Mouse (Mus musculus) intestine, embryonic 14.5 days (tissue): Measurements from ENCODE around the gene D6Wsu163e. TPM values are rescaled to one million over a fixed set of nuclear protein-coding genes. Genes with fewer than 3 reads are reported as not detected.

Experiments used
- ATAC-seq: fragments of 200-750 bp; cut with Nextera tagmentation; replicated peaks from 2 replicates; pipeline ENCODE4 v1.8.0; 2017; ENCODE audit warnings: low read depth, moderate number of reproducible peaks, moderate TSS enrichment, moderate library complexity; ENCODE audit not compliant: low FRiP score, low TSS enrichment
- DNase-seq: peaks from one replicate; pipeline ENCODE4 v3.0.0-alpha.2; 2018; ENCODE audit warnings: low spot score
- H3K27ac ChIP-seq: fragments of 300-500 bp; sonication (generic); 2 replicates; pipeline ENCODE4 v1.5.1; 2014; ENCODE audit warnings: low read depth, mild to moderate bottlenecking, control low read depth
- H3K27me3 ChIP-seq: fragments of 300-500 bp; sonication (generic); replicated peaks from 2 replicates; pipeline ENCODE4 v1.6.1; 2014; ENCODE audit warnings: low read length, control low read depth; ENCODE audit not compliant: control insufficient read depth, insufficient read depth
- H3K36me3 ChIP-seq: fragments of 300-500 bp; sonication (generic); 2 replicates; pipeline ENCODE4 v1.6.1; 2014; ENCODE audit warnings: low read length, control low read depth; ENCODE audit not compliant: control insufficient read depth, insufficient read depth
- H3K4me1 ChIP-seq: fragments of 300-500 bp; sonication (generic); replicated peaks from 2 replicates; pipeline ENCODE4 v1.6.1; 2014; ENCODE audit warnings: low read length, control low read depth, mixed read lengths; ENCODE audit not compliant: control insufficient read depth, insufficient read depth
- H3K4me2 ChIP-seq: fragments of 300-500 bp; sonication (generic); 2 replicates; pipeline ENCODE4 v1.6.1; 2014; ENCODE audit warnings: low read length
- H3K4me3 ChIP-seq: fragments of 300-500 bp; sonication (generic); 2 replicates; pipeline ENCODE4 v1.5.1; 2014; ENCODE audit warnings: low read depth, low read length, control low read depth, mixed read lengths
- H3K9ac ChIP-seq: fragments of 300-500 bp; sonication (generic); 2 replicates; pipeline ENCODE4 v1.6.1; 2014; ENCODE audit warnings: mild to moderate bottlenecking, low read length
- H3K9me3 ChIP-seq: fragments of 300-500 bp; sonication (generic); 2 replicates; pipeline ENCODE4 v1.6.1; 2016; ENCODE audit warnings: low read length, control low read depth; ENCODE audit not compliant: control insufficient read depth
- WGBS: fragments of 180-500 bp; shearing (Covaris S2); extraction: QIAGEN DNeasy Blood & Tissue Kit; methylation state at CpG from one replicate; pipeline ENCODE4 v1.1.7; 2014; 5-methylcytosine and 5-hydroxymethylcytosine counted together
- polyA plus RNA-seq: library from polyadenylated mRNA; unstranded; fragments of >200 nt; fragmentation: Nextera tagmentation; extraction: Ambion mirVana; gene quantifications from 2 replicates; pipeline ENCODE4 v1.2.1, GENCODE M21; 2014

The D6Wsu163e gene
- polyA plus RNA-seq, 1 experiment from 2014 or later, result 15.1 TPM

GRCm38 (mm10) chr6:126981539-126982234 is 41.9 kb downstream of the D6Wsu163e start:
- Histone ChIP-seq H3K27ac (no peak overlapping the region), H3K4me1 (no peaks in the 10 kb centered on the region), H3K9me3 (no peaks in the 10 kb centered on the region), H3K9ac (no peak overlapping the region), H3K27me3 (no peaks in the 10 kb centered on the region), H3K4me3 (no peak overlapping the region), H3K4me2 (no peak overlapping the region), H3K36me3 (peaks cover 8% of the 10 kb centered on the region; the same call in 1 of the 2 replicates)
- no peak for DNase-seq
- 54% methylated on average over 5 of the region's 5 CpGs for WGBS
- ATAC-seq, result no peak

- Histone ChIP-seq H3K4me3 (no peak overlapping the region), H3K9ac (no peak overlapping the region), H3K27ac (no peak overlapping the region), H3K9me3 (no peaks in the 10 kb centered on the region), H3K4me2 (no peak overlapping the region), H3K27me3 (no peaks in the 10 kb centered on the region), H3K4me1 (no peaks in the 10 kb centered on the region), H3K36me3 (no peaks in the 10 kb centered on the region)
- DNase-seq (no peak), ATAC-seq (no peak)
- WGBS, result 50% methylated on average over 2 of the region's 2 CpGs
These were observed 53.9 kb downstream of the D6Wsu163e start for GRCm38 (mm10) chr6:126993676-126994075.

- no peaks in the 10 kb centered on the region for H3K9me3 ChIP-seq
- DNase-seq, result no peak
- H3K36me3 ChIP-seq, result no peaks in the 10 kb centered on the region
- H3K4me3 ChIP-seq, result no peak overlapping the region
- H3K27me3 ChIP-seq, result no peaks in the 10 kb centered on the region
- no peak overlapping the region for H3K27ac ChIP-seq
- WGBS, result 93% methylated on average over 3 of the region's 3 CpGs
- no peak overlapping the region for H3K4me2 ChIP-seq
- H3K4me1 ChIP-seq, result no peaks in the 10 kb centered on the region
- no peak for ATAC-seq
- no peak overlapping the region for H3K9ac ChIP-seq
These were observed 55.7 kb downstream of the D6Wsu163e start for GRCm38 (mm10) chr6:126995494-126995893.

GRCm38 (mm10) chr6:126996399-126996798 is 56.6 kb downstream of the D6Wsu163e start:
- DNase-seq (no peak), ATAC-seq (no peak)
- Histone ChIP-seq H3K36me3 (no peaks in the 10 kb centered on the region), H3K4me1 (no peaks in the 10 kb centered on the region), H3K4me2 (no peak overlapping the region), H3K9ac (no peak overlapping the region), H3K27me3 (no peaks in the 10 kb centered on the region), H3K27ac (no peak overlapping the region), H3K9me3 (no peaks in the 10 kb centered on the region), H3K4me3 (no peak overlapping the region)
- 59% methylated on average over 5 of the region's 5 CpGs for WGBS

- no peaks in the 10 kb centered on the region for H3K36me3 ChIP-seq
- no peaks in the 10 kb centered on the region for H3K4me1 ChIP-seq
- no peak overlapping the region for H3K4me3 ChIP-seq
- no peak overlapping the region for H3K4me2 ChIP-seq
- H3K27ac ChIP-seq, result no peak overlapping the region
- ATAC-seq (no peak), DNase-seq (no peak)
- no peaks in the 10 kb centered on the region for H3K9me3 ChIP-seq
- WGBS, result 81% methylated on average over 3 of the region's 3 CpGs
- no peak overlapping the region for H3K9ac ChIP-seq
- H3K27me3 ChIP-seq, result no peaks in the 10 kb centered on the region
These were observed 65.9 kb downstream of the D6Wsu163e start for GRCm38 (mm10) chr6:127005646-127006045.

- WGBS, result 74% methylated on average over 3 of the region's 3 CpGs
- no peaks in the 10 kb centered on the region for H3K27me3 ChIP-seq
- no peak overlapping the region for H3K4me3 ChIP-seq
- ATAC-seq (no peak), DNase-seq (no peak)
- no peaks in the 10 kb centered on the region for H3K36me3 ChIP-seq
- H3K4me2 ChIP-seq, result no peak overlapping the region
- H3K9ac ChIP-seq, result no peak overlapping the region
- H3K27ac ChIP-seq, result no peak overlapping the region
- no peaks in the 10 kb centered on the region for H3K9me3 ChIP-seq
- H3K4me1 ChIP-seq, result no peaks in the 10 kb centered on the region
These were observed 66.8 kb downstream of the D6Wsu163e start for GRCm38 (mm10) chr6:127006551-127006950.

GRCm38 (mm10) chr6:127010021-127010420 is 70.3 kb downstream of the D6Wsu163e start:
- 83% methylated on average over 13 of the region's 13 CpGs for WGBS
- no peak overlapping the region for H3K9ac ChIP-seq
- no peak overlapping the region for H3K27ac ChIP-seq
- H3K9me3 ChIP-seq, result no peaks in the 10 kb centered on the region
- H3K36me3 ChIP-seq, result no peaks in the 10 kb centered on the region
- H3K4me2 ChIP-seq, result no peak overlapping the region
- ATAC-seq (no peak), DNase-seq (no peak)
- H3K27me3 ChIP-seq, result peaks cover 3% of the 10 kb centered on the region; the same call in 1 of the 2 replicates
- no peaks in the 10 kb centered on the region for H3K4me1 ChIP-seq
- no peak overlapping the region for H3K4me3 ChIP-seq

- Histone ChIP-seq H3K36me3 (no peaks in the 10 kb centered on the region), H3K9ac (no peak overlapping the region), H3K4me1 (no peaks in the 10 kb centered on the region), H3K4me2 (no peak overlapping the region), H3K27me3 (peaks cover 3% of the 10 kb centered on the region; the same call in 1 of the 2 replicates), H3K27ac (no peak overlapping the region), H3K9me3 (no peaks in the 10 kb centered on the region), H3K4me3 (no peak overlapping the region)
- DNase-seq (no peak), ATAC-seq (no peak)
- 84% methylated on average over 13 of the region's 13 CpGs for WGBS
These were observed 72.3 kb downstream of the D6Wsu163e start for GRCm38 (mm10) chr6:127011947-127012535.
